Mouse (Mus musculus) heart, embryonic 16.5 days (tissue): ENCODE measurements around the gene Esrra. TPM values are rescaled to one million over a fixed set of nuclear protein-coding genes. Genes with fewer than 3 reads are reported as not detected.
A peak's percentile ranks its signal among the peaks of the same experiment; 100 is the strongest.

Experiments
- ATAC-seq: fragments of 200-750 bp; cut with Nextera tagmentation; replicated peaks from 2 replicates; pipeline ENCODE4 v1.8.0; 2017; ENCODE audit warnings: moderate number of reproducible peaks; ENCODE audit not compliant: insufficient read depth, low FRiP score; ENCODE audit errors: extremely low read depth
- H3K27ac ChIP-seq: fragments of 300-500 bp; sonication (generic); 2 replicates; pipeline ENCODE4 v1.5.1; 2014; ENCODE audit warnings: mild to moderate bottlenecking, low read length, control low read depth, moderate library complexity
- H3K27me3 ChIP-seq: fragments of 300-500 bp; sonication (generic); 2 replicates; pipeline ENCODE4 v1.6.1; 2014; ENCODE audit warnings: low read length, mixed read lengths; ENCODE audit not compliant: control insufficient read depth, insufficient read depth
- H3K36me3 ChIP-seq: fragments of 300-500 bp; sonication (generic); 2 replicates; pipeline ENCODE4 v1.6.1; 2014; ENCODE audit not compliant: control insufficient read depth, insufficient read depth
- H3K4me1 ChIP-seq: fragments of 300-500 bp; sonication (generic); 2 replicates; pipeline ENCODE4 v1.6.1; 2014; ENCODE audit warnings: low read length, mixed read lengths; ENCODE audit not compliant: control insufficient read depth, insufficient read depth
- H3K4me2 ChIP-seq: fragments of 300-500 bp; sonication (generic); 2 replicates; pipeline ENCODE4 v1.6.1; 2014; ENCODE audit warnings: low read depth, mild to moderate bottlenecking, control low read depth, low read length
- H3K4me3 ChIP-seq: fragments of 300-500 bp; sonication (generic); 2 replicates; pipeline ENCODE4 v1.5.1; 2014; ENCODE audit warnings: mild to moderate bottlenecking, control low read depth, low read length
- H3K9ac ChIP-seq: fragments of 300-500 bp; sonication (generic); 2 replicates; pipeline ENCODE4 v1.6.1; 2014; ENCODE audit warnings: low read length, control low read depth
- H3K9me3 ChIP-seq: fragments of 300-500 bp; sonication (generic); replicated peaks from 2 replicates; pipeline ENCODE4 v1.6.1; 2016; ENCODE audit warnings: low read length; ENCODE audit not compliant: control insufficient read depth
- WGBS: fragments of 180-500 bp; shearing (Covaris S2); extraction: QIAGEN DNeasy Blood & Tissue Kit; methylation state at CpG from one replicate; pipeline ENCODE4 v1.1.7; 2014; 5-methylcytosine and 5-hydroxymethylcytosine counted together
- polyA plus RNA-seq: library from polyadenylated mRNA; unstranded; fragments of >200 nt; fragmentation: Nextera tagmentation; extraction: Ambion mirVana; gene quantifications from 2 replicates; pipeline ENCODE4 v1.2.1, GENCODE M21; 2015

Esrra gene
- polyA plus RNA-seq, 1 experiment from 2014 or later = 43.4 TPM

DNA sequence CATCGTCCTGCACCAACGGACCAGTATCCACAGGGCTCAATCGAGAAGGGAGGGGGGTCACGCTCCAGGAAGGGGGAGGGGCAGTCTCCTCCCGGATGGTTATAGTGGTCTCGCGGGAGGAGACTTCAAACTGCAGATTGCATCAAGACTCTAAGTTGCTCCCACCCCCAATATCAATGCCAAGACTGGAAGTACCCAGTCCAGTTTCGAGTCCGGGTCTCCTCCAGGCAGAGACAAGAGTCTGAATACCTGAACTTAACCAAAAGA, 3.6 kb upstream of the Esrra start, which contains the start of gene Catsperz:
TSS of gene Catsperz (minus strand) at position 74 of the 267 bp plus-strand sequence.
- H3K4me1 ChIP-seq = peaks cover 20% of the 10 kb centered on the region
- peak within 1 kb of the TSS; percentile 47 for H3K9ac ChIP-seq
- 5% methylated on average over 9 of the region's 9 CpGs for WGBS
- H3K4me2 ChIP-seq = peak within 1 kb of the TSS; percentile 39
- H3K9me3 ChIP-seq = no peaks in the 10 kb centered on the region
- no peak for ATAC-seq
- peak within 1 kb of the TSS; percentile 23 for H3K4me3 ChIP-seq
- H3K27ac ChIP-seq = no peak within 1 kb of the TSS
- peaks cover 38% of the 10 kb centered on the region for H3K27me3 ChIP-seq
- no peaks in the 10 kb centered on the region for H3K36me3 ChIP-seq

DNA sequence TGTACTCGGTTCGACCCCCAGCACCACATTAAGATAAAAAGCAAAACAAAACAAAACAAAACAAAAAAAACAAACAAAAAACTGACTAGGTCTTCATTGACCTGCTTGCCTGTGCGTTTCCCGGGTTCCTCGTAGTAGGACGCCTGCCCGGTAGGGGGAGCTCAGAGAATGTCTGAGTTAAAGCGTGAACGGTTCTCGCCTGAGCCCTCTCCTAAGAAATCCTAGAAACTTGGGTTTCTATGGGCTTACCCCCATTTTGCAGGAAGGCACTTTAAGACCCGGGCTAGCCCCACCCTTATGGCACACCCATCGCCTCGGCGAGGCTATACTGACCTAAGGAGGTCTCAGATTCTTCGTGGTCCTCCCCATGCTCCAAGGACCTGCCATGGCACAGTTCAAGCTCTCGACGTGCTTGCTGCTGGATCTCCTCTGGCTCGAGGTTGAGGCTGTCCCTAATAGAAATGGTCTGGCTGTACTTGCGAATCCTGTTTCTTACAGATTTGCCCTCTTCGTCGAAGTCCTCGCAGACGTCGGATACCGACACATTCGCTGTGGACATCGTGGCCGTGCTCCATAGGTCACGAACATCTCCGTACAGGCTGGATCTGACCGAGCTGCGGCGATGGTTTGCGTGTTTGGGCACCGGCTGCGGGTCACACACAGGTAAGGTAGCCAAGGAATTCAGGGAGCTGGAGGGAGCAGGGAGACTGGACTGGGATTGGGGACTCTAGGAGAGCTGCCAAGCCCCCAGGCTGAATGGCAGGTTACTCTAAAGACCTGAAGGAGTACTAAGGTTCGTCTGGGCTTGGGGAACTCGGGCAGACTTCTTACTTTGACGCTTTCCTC, 3.1 kb upstream of the Esrra start:
- peak overlapping the region; percentile 23 for H3K4me3 ChIP-seq
- no peak overlapping the region for H3K27ac ChIP-seq
- peaks cover 35% of the 10 kb centered on the region for H3K27me3 ChIP-seq
- no peaks in the 10 kb centered on the region for H3K9me3 ChIP-seq
- H3K9ac ChIP-seq = peak overlapping the region; percentile 47
- peak overlapping the region; percentile 39 for H3K4me2 ChIP-seq
- H3K4me1 ChIP-seq = peaks cover 26% of the 10 kb centered on the region
- H3K36me3 ChIP-seq = no peaks in the 10 kb centered on the region
- 6% methylated on average over 39 of the region's 39 CpGs for whole genome bisulfite sequencing
- no peak for ATAC-seq

DNA sequence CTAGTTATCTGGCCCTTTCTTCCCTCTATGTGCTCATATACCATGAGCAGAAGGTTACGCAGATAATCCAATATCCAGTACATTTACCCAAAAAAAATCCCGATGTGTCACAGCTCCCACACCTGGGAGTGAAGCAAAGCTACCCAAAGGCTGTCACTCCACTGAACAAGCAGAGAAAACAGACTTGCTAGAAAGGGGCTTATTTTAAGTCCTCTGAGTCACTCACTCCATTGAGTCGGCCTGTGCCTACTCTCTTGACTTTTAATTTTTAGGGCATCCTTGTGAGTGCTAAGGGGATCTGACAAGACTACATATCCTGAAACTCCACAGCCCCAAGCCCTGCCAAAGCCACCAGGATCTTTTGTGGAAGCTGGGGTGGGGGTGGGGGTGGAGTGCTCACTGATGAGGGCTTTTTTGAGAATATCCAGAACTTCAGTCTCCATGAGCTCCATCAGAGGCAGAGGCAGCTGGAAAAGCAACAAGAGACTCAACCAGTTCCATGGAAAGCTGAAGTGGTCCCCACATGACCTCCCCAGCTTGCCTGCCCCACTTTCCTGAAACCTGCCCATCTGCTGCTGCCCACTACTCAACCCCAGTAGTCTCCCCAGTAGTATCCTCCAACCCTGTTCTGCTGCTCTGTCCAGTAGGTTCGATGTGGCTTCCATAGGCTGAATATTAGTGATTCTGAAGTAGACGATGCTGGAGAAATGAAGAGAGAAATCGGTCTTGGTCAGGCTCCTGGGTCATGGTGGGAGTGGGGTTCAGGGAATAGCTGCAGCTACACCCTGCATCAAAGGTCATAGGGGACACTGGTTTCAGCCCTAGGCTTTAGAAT, 1.5 kb upstream of the Esrra start:
- H3K9ac ChIP-seq = peak overlapping the region; percentile 75
- peak overlapping the region; percentile 84 for H3K4me2 ChIP-seq
- H3K36me3 ChIP-seq = peaks cover 8% of the 10 kb centered on the region; the same call in 1 of the 2 replicates
- H3K27me3 ChIP-seq = peaks cover 30% of the 10 kb centered on the region
- peak overlapping the region; percentile 63 for H3K4me3 ChIP-seq
- WGBS = 66% methylated on average over 6 of the region's 6 CpGs
- peak overlapping the region; percentile 91 for H3K27ac ChIP-seq
- no peaks in the 10 kb centered on the region for H3K9me3 ChIP-seq
- no peak for ATAC-seq
- peaks cover 33% of the 10 kb centered on the region for H3K4me1 ChIP-seq

DNA sequence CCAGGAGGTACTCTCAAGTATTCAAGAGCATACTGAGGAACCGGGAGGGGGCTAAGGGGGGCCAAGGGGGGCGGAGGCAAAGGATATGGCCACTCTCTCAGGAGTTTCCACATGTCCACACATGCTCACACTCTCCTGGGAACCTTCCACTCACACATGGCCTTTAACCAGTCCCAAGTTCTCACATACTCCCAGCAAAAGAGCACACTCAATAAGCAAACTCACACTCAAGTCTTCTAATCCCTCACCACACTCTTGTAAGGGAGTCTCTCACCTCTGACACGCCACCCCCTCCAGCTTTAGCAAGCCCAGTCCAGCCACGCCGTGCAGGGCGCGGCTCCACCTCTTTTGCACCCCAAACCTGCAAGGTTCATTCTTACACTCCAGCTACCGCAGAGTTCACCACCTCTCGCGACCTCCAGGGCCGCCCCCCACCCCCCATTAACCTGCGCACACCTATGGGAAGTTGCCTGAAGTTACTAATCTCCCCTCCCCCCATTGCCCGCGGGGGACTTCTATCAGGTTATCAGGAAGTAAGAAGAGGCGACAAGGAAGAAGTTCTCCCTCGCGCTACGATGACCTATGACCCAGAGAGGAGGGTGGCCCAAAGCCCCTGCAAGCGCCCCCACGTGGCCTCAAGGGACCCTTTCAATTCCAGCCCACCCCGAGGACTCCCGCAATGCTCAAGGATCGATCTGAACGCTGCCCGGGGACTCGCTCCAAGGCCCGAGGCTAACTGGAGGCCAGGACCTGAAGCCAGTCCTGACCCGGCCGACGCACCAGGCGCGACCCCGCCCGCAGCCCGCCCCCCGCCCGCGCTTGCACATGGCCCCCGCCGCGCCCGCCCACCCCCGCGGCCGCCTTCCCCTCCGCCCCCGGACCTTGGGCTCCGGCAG, 624 bp downstream of the Esrra start:
- H3K9me3 ChIP-seq = no peaks in the 10 kb centered on the region
- peaks cover 9% of the 10 kb centered on the region; the same call in 1 of the 2 replicates for H3K36me3 ChIP-seq
- no peak for ATAC-seq
- under 1% methylated on average over 46 of the region's 48 CpGs for WGBS
- H3K27me3 ChIP-seq = peaks cover 11% of the 10 kb centered on the region
- H3K9ac ChIP-seq = peak overlapping the region; percentile 94
- H3K4me3 ChIP-seq = peak overlapping the region; percentile 63
- peaks cover 33% of the 10 kb centered on the region for H3K4me1 ChIP-seq
- peak overlapping the region; percentile 96 for H3K27ac ChIP-seq
- peak overlapping the region; percentile 86 for H3K4me2 ChIP-seq

DNA sequence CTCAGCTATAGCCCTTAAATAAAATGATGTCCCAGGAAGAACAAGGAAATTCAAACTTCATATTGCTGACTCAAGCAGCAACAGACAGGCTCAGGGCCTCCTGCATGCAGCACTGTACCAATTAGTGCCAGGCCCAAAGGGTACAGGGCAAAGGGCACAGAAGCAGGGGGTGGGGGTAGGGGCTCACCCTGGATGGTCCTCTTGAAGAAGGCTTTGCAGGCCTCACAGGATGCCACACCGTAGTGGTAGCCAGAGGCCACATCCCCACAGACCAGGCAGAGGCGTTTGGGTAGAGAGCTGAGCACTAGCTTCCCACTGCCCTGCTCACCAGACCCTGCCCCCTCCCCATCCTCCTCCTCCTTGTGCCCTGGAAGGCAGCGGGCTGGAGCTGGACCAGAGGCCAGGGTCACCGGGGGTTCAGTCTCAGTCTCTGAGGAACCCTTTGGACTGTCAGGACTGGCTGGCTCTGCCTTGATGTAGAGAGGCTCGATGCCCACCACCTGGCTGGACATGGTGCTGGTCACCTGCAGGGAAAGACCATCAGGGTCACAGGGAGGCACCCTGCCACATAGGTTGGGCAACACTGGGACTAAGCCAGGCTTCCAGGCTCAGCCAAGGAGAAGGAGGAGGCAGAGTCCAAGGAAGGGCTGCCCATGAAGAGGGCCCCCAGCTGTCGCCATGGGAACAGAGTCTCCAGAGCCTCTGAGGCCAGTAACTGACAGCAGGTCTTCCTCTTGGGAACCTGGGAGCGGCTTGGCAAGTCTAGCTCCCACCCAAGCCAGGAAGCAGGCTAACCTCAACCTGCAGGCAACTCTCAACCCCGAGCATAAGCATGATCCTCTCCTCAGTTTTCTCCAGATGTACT, 1.5 kb downstream of the Esrra start:
- no peak for ATAC-seq
- Histone ChIP-seq H3K4me1 (peaks cover 32% of the 10 kb centered on the region), H3K36me3 (peaks cover 9% of the 10 kb centered on the region; the same call in 1 of the 2 replicates), H3K9me3 (no peaks in the 10 kb centered on the region), H3K27me3 (peaks cover 2% of the 10 kb centered on the region), H3K4me3 (peak overlapping the region; percentile 63), H3K27ac (peak overlapping the region; percentile 96), H3K4me2 (peak overlapping the region; percentile 86), H3K9ac (peak overlapping the region; percentile 94)
- 37% methylated on average over 8 of the region's 8 CpGs for WGBS

DNA sequence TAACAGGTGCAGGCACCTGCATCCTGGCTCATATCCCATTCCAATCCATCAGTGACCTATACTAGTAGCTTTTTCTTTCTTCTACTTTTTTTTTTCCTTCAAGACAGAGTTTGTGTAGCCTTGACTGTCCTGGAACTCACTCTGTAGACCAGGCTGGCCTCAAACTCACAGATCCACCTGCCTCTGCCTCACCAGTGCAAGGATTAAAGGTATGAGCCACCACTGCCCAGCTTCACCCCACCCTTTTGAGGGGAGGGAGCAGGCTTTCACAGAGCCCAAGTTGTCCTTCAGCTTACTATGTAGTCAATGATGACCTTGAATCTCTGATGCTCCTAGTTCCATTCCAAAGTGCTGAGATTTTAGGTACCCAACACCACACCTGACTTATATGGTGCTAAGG, 2.2 kb downstream of the Esrra start:
- H3K4me3 ChIP-seq = peak overlapping the region; percentile 63; the same call in 1 of the 2 replicates
- H3K27ac ChIP-seq = peak overlapping the region; percentile 2
- H3K27me3 ChIP-seq = no peaks in the 10 kb centered on the region
- peaks cover 9% of the 10 kb centered on the region; the same call in 1 of the 2 replicates for H3K36me3 ChIP-seq
- no peak for ATAC-seq
- H3K4me1 ChIP-seq = peaks cover 28% of the 10 kb centered on the region
- peak overlapping the region; percentile 86 for H3K4me2 ChIP-seq
- H3K9me3 ChIP-seq = no peaks in the 10 kb centered on the region
- H3K9ac ChIP-seq = peak overlapping the region; percentile 94; the same call in 1 of the 2 replicates

DNA sequence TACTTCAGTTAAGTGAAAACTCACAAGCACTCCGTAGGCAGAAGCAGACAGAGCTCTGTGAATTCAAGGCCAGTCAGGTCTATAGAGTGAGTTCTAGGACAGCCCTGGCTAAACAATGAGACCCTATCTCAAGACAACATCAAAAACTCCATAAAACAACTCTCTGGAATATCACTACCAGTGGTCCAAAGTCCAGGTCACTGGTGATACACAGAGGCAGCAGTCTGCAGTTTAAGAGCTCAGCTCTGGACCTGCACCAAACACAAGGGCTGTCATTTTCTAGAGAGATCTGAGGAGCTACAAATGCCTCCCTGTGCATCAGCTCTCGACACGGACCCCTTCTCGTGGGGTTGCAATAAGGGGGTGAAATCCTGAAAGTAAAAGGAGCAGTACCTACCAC, 3.3 kb downstream of the Esrra start:
- peaks cover 15% of the 10 kb centered on the region for H3K36me3 ChIP-seq
- H3K4me3 ChIP-seq = no peak overlapping the region
- H3K9me3 ChIP-seq = no peaks in the 10 kb centered on the region
- peaks cover 28% of the 10 kb centered on the region for H3K4me1 ChIP-seq
- WGBS = 87% methylated on average over 4 of the region's 4 CpGs
- H3K9ac ChIP-seq = no peak overlapping the region
- no peaks in the 10 kb centered on the region for H3K27me3 ChIP-seq
- no peak overlapping the region for H3K4me2 ChIP-seq
- no peak for ATAC-seq
- no peak overlapping the region for H3K27ac ChIP-seq

DNA sequence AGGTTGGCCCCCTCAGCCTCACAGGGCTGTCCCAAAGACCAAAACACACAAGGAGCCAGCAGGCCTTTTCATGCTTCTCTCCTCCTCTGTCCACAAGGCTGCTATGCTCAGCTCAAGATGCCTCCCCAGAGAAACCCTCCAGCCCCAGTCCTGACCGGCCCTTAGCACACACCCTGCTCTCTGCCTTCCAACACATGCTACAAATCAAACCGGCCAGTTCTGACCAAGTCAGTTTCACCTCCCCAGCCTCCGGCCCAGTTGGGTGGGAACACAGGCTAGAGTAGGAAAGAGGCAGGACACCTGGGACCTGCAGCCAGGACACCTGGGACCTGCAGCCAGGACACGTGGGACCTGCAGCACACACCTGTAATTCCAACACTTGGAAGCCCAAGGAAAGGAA, 5.1 kb downstream of the Esrra start:
- 74% methylated on average over 4 of the region's 4 CpGs for WGBS
- no peak overlapping the region for H3K4me2 ChIP-seq

More for the DNA sequence above, 5.1 kb downstream of the Esrra start:
- Histone ChIP-seq H3K9me3 (no peaks in the 10 kb centered on the region), H3K9ac (no peak overlapping the region), H3K4me3 (no peak overlapping the region), H3K27me3 (no peaks in the 10 kb centered on the region), H3K4me1 (peaks cover 20% of the 10 kb centered on the region), H3K36me3 (peaks cover 33% of the 10 kb centered on the region), H3K27ac (no peak overlapping the region)
- ATAC-seq = no peak
